Mouse (Mus musculus): ENCODE data around the gene BC048562.

- TF ChIP-seq CTCF (IDR thresholded peaks at IDR 0.05; ENCODE audit: insufficient read depth, low read depth, low read length) = no peak
- no peak for TF ChIP-seq POLR2A (IDR thresholded peaks at IDR 0.05; ENCODE audit: insufficient read depth, low read depth, low read length)
Observed at GRCm38 (mm10) chr9:108485301-108485875, 49.1 kb downstream of the BC048562 start.
